Mouse (Mus musculus): ENCODE measurements around the gene P3h1. TPM values are rescaled to one million over a fixed set of nuclear protein-coding genes. Genes with fewer than 3 reads are reported as not detected.
"Not testable (repeated sequence)": the region's sequence is repeated elsewhere in the genome, so short reads cannot be mapped to it uniquely, and the experiment has no call there.

Gene P3h1
- total RNA-seq, 4 experiments from 2014 or later, result 7.0 to 8.9 (median 8.0) TPM

- DNase-seq (ENCODE audit: low spot score in 2 of 2), result no peak
Observed at GRCm38 (mm10) chr4:119266606-119267005, 33.9 kb downstream of the P3h1 start.

DNA sequence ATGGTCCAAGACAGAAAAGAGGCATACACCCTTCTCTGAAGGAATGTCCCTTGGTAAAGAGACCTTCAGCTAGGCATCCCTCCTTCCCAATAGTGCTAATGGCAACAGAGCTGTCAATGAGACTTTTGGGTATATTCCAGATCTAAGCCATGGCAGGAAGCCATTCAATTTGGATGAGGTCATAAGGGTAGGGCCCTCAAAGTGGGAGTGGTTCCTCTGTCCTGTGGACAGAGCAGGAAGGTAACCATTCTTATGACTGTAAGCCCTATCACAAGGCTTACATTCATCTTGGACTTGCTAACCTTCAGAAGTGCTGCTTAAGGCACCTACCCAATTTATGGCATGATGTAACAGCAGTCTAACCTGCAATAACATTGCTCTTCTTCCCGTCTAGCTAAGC lies 41.9 kb downstream of the P3h1 start:
- DNase-seq (ENCODE audit: low spot score in 2 of 2), result no peak

DNA sequence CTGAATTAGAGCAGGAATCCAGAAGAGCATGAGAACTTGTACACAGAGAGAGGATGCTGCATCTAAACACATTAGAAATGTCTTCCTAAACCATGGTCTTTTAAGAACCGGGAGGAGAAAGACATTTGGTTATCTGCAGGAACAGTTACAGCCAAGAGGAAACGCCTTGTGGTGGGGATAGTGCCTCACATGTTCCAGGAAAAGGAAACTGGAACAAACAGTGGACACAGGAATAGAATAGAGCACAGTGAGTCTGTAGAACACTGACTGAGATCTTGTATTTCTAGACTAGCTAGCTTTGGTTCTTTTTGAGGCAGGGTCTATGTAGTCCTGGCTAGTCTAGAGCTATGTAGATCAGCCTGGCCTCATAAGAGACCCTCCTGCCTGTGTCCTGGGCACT lies 42.5 kb downstream of the P3h1 start:
- DNase-seq (ENCODE audit: low spot score in 2 of 2), result no peak

- no peak for DNase-seq (ENCODE audit: low spot score in 2 of 2)
Observed at GRCm38 (mm10) chr4:119275726-119276125, 43.0 kb downstream of the P3h1 start.

GRCm38 (mm10) chr4:119278784-119279183 lies 46.1 kb downstream of the P3h1 start:
- DNase-seq (ENCODE audit: low spot score in 2 of 2), result not testable (repeated sequence)

- no peak for DNase-seq (ENCODE audit: low spot score in 2 of 2)
Observed at GRCm38 (mm10) chr4:119284861-119285260, 52.1 kb downstream of the P3h1 start.

DNA sequence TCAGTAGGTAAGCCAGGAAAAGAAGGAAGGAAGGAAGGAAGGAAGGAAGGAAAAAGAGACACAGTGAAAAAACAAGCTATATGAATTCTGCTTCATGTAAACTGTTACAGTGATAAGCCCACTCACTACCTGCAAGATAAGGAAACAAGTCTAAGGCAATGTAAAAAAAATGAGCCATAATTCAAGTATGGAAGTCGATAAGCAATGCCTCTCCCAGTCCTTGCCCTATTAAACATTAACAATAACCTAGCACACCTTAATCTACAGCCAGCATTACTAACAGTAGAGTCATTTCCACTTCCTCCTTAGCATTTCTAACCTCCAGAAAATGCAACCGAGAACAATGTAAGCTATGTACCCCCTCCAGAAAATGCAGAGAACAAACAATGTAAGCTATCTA lies 52.6 kb downstream of the P3h1 start:
- DNase-seq (ENCODE audit: low spot score in 2 of 2), result no peak

- DNase-seq (ENCODE audit: low spot score in 2 of 2), result no peak
Observed at GRCm38 (mm10) chr4:119291921-119292320, 59.2 kb downstream of the P3h1 start.

GRCm38 (mm10) chr4:119292771-119293573 lies 60.3 kb downstream of the P3h1 start:
- peak; percentile 26 to 56 for DNase-seq (ENCODE audit: low spot score in 2 of 2)

- peak; percentile 17 to 35 for DNase-seq (ENCODE audit: low spot score in 2 of 2)
Observed at GRCm38 (mm10) chr4:119293574-119294258, 61.0 kb downstream of the P3h1 start.

DNA sequence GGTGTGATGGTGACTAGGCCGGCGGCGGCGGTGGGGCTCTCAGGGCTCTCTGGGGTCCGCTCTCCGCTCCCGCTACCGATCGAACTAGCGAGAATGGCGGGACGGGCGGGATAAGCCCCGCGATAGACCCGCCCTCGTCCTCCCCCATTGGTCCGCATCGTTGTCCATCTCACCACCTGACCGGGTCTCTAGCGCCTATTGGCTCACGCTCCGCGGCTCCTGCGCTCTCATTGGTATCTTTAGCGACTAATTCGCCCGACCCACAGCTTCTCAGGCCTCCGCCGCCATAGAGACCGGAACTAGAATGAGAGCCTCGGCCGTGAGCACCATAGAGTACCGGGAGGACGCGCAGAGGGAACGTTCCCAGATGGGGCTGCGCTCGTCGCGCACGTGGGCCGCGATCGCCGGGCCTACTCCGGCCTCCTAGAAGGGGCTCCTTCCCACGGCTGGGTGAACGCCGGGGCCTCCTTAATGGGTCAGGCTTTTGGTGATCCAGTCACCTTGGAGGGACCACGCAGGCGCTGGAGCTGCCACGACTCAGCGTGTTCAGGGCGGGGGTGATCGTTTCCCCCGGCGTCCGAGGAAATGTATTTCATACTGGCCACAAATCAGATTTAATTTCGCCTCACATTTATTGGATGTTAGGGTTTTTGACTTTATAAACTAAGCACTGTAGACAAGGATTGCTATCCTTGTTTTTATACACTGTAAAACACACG lies 61.9 kb downstream of the P3h1 start, which contains the start of gene Ybx1:
Gene Ybx1 (minus strand): TSS at position 190 of the 719 bp plus-strand sequence.
- peak; percentile 99 to 100 for DNase-seq (ENCODE audit: low spot score in 2 of 2)

- peak in 1 of 2 experiments; percentile 10 for DNase-seq (ENCODE audit: low spot score in 2 of 2)
Observed at GRCm38 (mm10) chr4:119295134-119295453, 62.4 kb downstream of the P3h1 start.

- DNase-seq (ENCODE audit: low spot score in 2 of 2), result no peak
Observed at GRCm38 (mm10) chr4:119297361-119297760, 64.6 kb downstream of the P3h1 start.

Other genes starting within 250 kb of the P3h1 start
- gene Slc2a1, start 124.2 kb upstream of the P3h1 start, total RNA-seq (2022), result 100 to 1,000 TPM in 1 of 4 experiments, 10 to 100 TPM in 3; 83.3 to 103 (median 92.3) TPM
- gene Zfp691, start 58.7 kb upstream of the P3h1 start, total RNA-seq (2022), result 1 to 10 TPM; 6.6 to 7.9 (median 7.3) TPM
- under 1 TPM; 0.53 to 0.98 (median 0.78) TPM for gene Ermap, start 42.9 kb upstream of the P3h1 start, total RNA-seq (2022)
- 10 to 100 TPM; 15.2 to 18.2 (median 16.4) TPM for gene Svbp, start 37.6 kb upstream of the P3h1 start, total RNA-seq (2022)
- gene Tmem269, start 14.7 kb upstream of the P3h1 start, total RNA-seq (2022), result under 1 TPM; 0.37 to 0.72 (median 0.55) TPM
- gene AU022252, start 203 bp upstream of the P3h1 start, total RNA-seq (2022), result 10 to 100 TPM; 21.6 to 30.7 (median 28.2) TPM
- gene Cldn19, start 22.5 kb downstream of the P3h1 start, total RNA-seq (2022), result under 1 TPM in 3 of 4 experiments, not detected in 1; 0.13 to 0.60 (median 0.53) TPM
- gene Ybx1, start 61.7 kb downstream of the P3h1 start, total RNA-seq (2022), result 100 to 1,000 TPM; 177 to 201 (median 189) TPM
- 10 to 100 TPM; 15.9 to 18.6 (median 17.5) TPM for gene Ppih, start 87.6 kb downstream of the P3h1 start, total RNA-seq (2022)
- gene Ccdc30, start 182.6 kb downstream of the P3h1 start, total RNA-seq (2022), result 10 to 100 TPM; 20.9 to 24.6 (median 23.2) TPM
- 1 to 10 TPM; 5.0 to 6.8 (median 6.0) TPM for gene Ppcs, start 189.5 kb downstream of the P3h1 start, total RNA-seq (2022)
- gene Zmynd12, start 189.9 kb downstream of the P3h1 start, total RNA-seq (2022), result 1 to 10 TPM in 1 of 4 experiments, under 1 TPM in 3; 0.46 to 1.2 (median 0.76) TPM

Measured in left cerebral cortex, adult 8-10 months (tissue).